Mouse (Mus musculus): Measurements from ENCODE around the gene Lrrc8a.

The Lrrc8a gene

GRCm38 (mm10) chr2:30239777-30240176, 2.3 kb downstream of the Lrrc8a start:
- peak; percentile 71 to 81 for DNase-seq

- DNase-seq = no peak
These were observed 2.8 kb downstream of the Lrrc8a start, which contains the start of gene Gm28035 for GRCm38 (mm10) chr2:30240267-30240666. Gene Gm28035, plus strand, starts transcription at chr2:30240567.

GRCm38 (mm10) chr2:30242509-30242908, 5.0 kb downstream of the Lrrc8a start:
- peak; percentile 86 to 90 for DNase-seq

- DNase-seq = no peak
These were observed 5.9 kb downstream of the Lrrc8a start for GRCm38 (mm10) chr2:30243391-30243790.

GRCm38 (mm10) chr2:30244595-30245178, 7.2 kb downstream of the Lrrc8a start:
- DNase-seq = peak in 1 of 2 experiments; percentile 36

- no peak for DNase-seq
These were observed 9.5 kb downstream of the Lrrc8a start for GRCm38 (mm10) chr2:30247036-30247435.

GRCm38 (mm10) chr2:30247681-30248080, 10.2 kb downstream of the Lrrc8a start:
- DNase-seq = no peak

- DNase-seq = no peak
These were observed 11.7 kb downstream of the Lrrc8a start for GRCm38 (mm10) chr2:30249182-30249581.

- DNase-seq = no peak
These were observed 12.9 kb downstream of the Lrrc8a start for GRCm38 (mm10) chr2:30250166-30251128.

- DNase-seq = peak; percentile 68 to 71
These were observed 14.0 kb downstream of the Lrrc8a start for GRCm38 (mm10) chr2:30251417-30252104.

- DNase-seq = no peak
These were observed 15.0 kb downstream of the Lrrc8a start for GRCm38 (mm10) chr2:30252521-30252920.

- DNase-seq = no peak
These were observed 16.3 kb downstream of the Lrrc8a start for GRCm38 (mm10) chr2:30253809-30254208.

- DNase-seq = no peak
These were observed 18.3 kb downstream of the Lrrc8a start for GRCm38 (mm10) chr2:30255631-30256395.

- no peak for DNase-seq
These were observed 19.3 kb downstream of the Lrrc8a start for GRCm38 (mm10) chr2:30256616-30257350.

- DNase-seq = no peak
These were observed 20.4 kb downstream of the Lrrc8a start for GRCm38 (mm10) chr2:30257699-30258460.

GRCm38 (mm10) chr2:30258600-30258999, 21.1 kb downstream of the Lrrc8a start:
- DNase-seq = peak; percentile 76 to 83

GRCm38 (mm10) chr2:30259131-30260064, 21.9 kb downstream of the Lrrc8a start:
- DNase-seq = no peak

GRCm38 (mm10) chr2:30261064-30261736, 23.7 kb downstream of the Lrrc8a start:
- DNase-seq = no peak
